Mouse (Mus musculus): ENCODE measurements around the gene Gmds. TPM values are rescaled to one million over a fixed set of nuclear protein-coding genes. Genes with fewer than 3 reads are reported as not detected.

Gene Gmds
- polyA plus RNA-seq, 2 experiments from 2014 or later: 12.9 to 21.0 TPM

DNA sequence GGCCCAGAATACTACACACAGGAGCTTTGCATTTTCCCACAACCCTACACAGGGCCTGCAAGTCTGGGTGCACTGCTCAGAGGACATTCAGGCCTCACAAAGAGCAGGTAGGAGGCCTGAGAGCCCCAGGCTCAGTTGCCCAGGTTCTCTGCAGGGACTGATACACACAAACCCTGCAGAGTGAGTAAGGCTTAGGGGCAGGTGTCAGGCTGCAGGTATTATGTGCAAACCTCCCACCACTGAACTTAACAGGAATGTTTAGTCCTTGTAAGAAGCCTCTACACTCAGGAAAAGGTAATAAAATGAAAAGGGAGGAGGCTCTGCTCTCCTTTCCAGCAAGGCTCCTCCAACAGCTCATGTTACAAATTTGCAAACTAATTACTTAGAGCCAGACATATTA, 313.7 kb downstream of the Gmds start:
- ATAC-seq: no peak

DNA sequence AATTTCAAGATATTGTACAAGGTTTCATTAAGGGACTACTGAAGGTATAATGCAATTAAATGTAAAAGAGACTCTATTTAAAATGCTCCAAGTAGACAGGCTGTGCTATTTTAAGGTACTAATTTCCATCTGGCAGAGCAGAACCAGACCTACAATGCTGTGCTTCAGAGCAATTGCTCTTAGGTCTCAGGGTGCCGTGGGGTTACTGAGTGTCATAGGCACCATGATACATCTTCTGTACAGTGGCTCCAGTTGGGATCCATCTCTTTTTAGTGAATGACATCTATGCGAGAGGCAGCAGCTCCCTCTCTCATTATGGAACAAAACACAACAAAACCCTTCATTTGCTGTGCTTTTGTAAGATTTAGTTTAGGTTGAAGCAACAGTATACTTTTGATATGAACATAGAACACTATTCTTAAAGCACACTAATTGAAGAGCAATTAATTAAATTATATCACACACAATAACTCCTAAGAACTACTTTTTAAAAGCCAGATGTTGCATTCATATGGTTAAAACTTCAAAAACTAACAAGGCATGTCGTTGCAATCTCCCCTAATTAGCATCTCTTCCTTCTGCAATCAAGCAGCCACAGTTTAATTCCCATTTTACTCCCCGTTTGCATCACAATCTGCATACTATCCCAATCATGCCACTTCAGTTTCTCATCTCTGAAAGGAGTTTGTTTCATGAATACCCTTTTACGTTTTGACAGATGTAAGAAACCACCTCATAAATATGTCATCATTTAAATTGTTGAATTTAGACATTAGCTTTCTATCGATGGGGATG, 317.9 kb downstream of the Gmds start:
- ATAC-seq: no peak

DNA sequence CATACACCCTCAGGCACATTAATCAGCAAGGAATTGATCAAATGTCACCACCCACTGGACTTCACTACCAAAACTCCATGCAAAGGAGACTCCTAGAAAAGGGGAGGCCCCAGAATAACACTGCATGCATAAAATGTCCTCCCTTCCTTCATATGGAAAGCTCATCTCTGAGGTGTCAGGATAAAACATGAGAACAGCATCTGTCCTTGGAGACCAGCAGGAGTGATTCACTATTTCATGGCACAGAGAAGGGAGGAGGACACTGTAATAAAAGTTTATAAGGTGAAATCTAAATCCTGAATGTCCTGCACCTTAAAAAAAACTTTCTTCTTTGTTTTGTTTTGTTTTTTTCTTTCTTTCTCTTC, 319.3 kb downstream of the Gmds start:
- no peak for ATAC-seq

DNA sequence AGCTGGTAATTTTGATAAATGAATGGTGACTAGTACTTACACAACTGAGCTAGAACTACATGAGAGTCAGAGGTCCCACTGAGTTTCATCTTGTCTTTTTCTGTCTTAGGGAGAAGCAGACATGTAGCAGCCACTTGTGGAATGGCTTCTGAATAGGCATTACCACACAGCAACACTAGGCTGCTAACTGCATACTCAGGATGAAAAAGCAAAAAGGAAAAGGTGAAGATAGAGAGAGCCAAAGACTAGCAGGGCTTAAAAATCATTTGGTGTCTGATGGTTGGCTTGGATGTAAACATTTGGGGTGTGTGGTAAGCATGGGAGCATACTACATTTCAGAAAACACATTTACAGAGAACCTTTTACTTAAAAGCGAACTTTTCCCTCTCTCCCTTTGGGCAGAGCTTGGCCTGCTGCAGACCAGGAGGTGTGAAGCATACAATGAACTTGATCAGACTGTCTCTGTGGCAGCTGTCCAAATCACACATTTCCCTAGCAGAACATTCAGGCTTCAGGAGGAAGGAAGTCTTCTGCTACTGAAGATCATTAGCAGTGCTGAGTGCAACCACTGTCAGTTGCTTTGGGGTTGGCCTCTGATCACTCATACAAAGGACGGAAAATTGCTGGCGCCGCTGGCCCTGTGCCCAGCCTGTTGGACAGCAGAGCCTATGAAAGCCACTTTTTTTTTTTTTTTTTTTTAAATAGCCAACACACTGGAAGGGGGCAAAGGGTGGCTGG, 319.9 kb downstream of the Gmds start:
- no peak for ATAC-seq

DNA sequence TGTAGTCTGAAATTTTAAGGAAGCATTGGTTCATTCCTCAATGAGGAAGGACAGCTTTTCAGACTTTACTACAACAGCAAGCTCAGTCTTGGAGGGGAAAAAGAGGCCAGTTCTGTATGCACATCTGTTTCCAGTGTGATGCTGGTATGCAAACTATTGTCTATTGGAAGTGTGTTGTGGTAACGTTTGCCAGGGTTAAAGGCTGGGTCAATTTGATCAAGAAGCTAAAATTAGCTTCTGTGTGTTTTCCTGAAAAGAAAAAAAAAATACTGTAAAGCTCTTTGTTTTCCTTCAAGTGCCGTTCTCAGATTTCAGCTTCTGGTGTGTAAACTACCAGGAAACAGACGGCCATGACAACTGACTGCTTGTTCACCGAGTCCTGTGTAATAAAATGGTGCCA, 329.7 kb downstream of the Gmds start:
- ATAC-seq: no peak

DNA sequence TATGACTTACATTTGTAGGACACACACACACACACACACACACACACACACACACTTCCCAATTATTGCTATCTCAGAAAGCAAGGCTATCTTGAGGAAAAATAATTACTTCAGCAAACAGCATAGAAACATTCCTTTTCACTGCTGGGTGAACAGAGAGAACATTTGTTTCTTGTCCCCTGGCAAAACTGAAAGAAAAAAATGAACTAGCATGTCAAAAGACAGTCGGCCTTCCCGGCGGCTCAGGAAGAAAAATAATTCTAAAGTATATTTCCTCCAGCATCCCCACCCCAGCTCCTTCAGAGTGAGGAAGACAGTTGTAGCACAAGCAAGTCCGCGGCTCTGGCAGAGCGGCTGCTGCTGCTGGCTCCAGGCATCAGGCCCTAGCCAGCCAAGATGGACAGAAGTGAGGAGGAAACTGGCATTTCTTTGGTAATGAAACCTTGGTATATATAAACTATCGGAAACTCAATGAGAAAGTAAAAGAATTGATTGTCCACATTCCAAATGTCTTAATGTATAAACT, 330.4 kb downstream of the Gmds start:
- no peak for ATAC-seq

DNA sequence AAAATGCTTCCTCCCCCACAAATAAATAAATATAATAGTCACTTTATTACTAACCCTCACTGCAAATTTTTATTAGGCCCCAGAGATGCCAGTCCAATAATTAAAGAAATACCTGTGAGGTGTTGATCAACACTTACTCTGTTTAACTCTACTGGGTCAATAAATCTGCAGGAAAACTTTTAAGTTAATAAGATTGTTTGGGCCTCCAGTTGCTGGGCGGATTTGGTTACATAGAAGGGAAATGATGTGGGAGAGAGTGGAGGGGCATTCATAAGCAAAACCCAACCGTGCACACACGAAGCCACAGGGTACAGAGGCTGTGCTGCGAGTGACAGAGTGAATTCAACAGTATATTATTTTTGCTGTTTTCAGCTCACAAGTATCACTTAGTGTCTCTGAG, 345.1 kb downstream of the Gmds start:
- ATAC-seq: no peak

DNA sequence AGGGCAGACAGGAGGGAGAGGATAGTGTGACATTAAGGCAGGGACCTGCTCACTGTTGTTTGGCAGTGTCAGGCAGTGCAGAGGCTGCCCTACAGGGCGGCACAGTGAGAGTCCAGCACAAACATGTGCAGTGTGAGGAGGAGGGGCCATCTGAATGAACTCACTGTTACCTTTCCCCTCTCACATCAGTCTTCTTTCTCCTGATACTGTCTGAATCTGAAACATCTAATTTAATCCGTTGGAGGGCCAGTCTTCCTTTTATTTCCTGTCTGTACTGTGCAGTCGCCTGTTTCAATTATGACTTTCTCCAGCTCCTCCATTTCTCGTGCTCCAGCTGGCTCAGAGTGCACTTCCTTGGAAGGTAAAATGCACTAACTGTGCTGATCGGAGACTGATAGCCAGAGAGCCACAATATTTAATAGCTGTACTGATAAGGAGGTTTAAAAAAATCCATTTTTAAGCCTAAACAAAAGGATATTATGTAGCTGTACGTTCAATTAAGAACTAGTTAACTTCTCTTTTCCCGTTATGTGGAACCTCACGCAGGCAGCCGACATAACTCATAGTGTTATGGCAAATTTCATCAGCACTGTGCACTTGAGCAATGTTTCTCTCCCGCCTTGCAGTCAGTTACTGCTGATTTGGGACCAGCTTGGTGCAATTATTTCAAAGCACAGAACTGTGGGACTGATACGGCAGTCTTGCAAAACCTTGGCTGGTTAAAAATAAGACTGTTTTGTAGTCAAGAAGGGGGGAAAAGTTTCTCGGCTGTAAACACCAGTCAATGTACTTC, 345.9 kb downstream of the Gmds start:
- no peak for ATAC-seq

DNA sequence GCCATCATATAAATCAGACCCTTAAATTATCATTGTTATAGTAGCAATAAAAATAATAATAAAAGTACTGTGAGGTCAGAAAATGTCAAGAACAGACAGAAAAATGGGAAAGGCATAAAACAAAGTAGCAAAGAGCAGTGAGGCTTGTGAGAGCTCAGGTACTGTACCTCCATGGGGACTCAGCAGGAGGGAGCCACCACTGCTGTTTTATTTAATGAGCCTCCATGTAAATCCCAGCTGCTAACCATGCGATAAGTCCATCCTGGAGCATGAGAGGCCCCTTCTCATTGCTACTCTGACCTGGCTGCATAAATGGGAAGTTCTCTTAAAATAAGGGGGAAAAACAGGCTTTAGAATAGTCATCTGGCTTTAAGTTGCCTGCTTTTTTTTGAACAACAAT, 357.3 kb downstream of the Gmds start:
- no peak for ATAC-seq

DNA sequence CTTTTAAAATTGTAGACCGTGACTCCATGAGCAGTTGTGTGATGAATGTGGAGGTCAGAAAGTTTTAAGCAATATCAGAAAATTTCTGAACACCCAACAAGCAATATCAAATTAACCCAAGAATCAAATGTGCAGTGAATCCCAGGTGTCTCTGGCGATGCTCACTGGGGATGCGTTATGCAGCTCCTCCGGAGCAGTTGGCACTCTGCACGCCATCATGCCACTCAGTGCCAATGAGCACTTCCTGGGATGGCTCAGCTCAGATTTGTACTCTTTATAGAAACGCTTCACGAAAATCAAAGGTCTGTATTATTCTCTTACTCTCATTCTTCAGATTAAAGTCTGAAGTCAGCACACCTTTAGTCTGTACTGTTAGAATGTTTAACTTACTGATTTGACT, 360.4 kb downstream of the Gmds start:
- ATAC-seq: no peak

DNA sequence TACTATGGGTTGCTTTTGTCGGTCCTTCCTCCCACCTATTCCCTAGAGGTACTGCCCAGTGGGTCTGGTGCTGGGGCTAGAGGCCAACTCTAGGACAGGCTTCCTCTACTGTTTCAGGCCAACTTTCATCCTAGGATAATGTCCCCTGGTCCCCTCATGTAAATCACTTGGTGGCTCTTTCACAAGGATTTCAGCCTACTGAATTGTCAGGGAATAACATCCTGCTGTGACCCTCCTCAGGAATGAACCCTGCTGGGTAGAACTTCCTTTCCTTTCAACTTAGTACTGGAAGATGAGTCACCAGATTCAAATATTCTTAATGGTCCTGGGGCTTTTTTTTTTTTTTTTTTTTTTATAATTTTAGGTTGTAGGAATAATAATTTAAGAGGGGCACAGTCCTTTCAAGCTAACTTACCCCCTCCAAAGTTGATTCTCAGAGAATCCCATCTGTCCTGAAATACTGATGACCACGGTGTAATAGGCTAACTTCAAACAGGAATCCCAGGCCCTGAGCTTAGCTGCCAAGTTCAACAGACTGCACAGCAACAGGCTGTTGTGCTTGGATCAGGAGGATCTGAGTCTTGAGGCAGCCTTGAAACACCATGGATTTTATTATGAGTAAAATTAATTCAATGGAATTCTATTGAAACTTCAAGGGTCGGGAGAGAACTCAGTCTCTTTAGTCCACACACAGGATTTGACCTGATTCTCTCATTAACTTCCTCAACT, 363.6 kb downstream of the Gmds start:
- ATAC-seq: no peak

DNA sequence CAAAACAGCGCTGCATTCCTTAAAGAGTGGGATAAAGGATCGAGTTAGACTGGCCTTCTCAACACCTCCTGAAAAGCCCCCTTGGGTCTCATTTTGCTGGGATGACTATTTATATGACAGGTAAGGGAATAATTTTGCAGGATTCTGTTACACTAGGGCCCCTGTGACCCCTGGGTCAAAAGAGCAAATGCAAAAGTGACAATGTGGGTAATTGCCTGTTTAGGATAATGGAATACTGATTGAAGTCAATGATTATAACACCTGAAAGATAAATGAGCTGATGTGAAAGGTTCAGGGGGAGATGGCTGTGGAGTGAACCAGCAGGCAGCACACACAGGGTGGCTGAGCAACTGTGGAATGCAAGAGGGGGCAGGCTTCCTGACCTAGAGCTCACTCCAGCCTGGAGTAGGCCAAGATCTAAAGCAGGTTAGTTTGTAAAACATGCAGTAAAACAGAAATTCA, 367.5 kb downstream of the Gmds start:
- no peak for ATAC-seq

DNA sequence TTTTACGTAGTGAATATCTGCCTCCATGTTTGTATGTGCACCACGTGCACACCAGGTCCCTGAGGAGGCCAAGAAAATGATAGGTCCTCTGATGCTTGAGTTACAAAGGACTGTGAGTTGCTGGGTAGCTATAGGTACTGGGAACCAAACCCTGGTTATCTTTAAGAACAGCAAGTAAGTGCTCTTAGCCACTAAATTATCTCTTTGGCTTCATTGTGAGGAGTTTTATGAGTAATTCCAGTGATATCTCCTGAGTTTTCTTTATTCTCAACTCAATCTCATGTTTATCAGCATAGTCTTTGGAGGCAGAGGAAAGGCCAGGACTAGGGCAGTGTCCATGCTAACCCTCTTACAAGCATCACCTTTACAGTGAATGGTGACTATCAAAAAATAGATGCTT, 370.3 kb downstream of the Gmds start:
- no peak for ATAC-seq

DNA sequence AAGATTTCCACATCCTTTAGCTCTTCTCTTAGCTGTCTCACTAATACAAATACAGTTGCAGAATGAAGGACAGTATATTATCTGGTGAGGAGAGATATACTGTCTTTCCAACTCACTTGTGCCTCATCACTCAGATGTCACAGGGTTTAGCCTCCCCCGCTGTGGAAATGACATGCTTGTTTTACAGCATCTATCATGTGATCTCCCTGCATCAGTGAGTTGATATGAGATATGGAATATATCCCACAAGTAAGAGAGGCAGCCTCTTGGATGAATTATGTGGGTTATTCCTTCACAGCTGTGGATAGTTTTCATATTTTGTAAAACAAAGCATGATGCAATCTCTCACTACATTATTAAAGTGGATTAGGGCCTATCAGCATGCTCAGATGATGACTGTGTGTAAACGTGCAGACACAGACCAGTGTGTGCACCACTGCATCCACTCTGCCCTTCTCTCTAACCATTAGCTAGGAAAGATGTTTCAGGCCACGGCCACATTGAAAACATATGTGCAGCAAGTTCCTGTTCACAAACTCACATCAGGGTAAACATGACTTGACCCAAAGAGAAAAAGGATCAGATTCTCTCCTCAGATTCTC, 371.5 kb downstream of the Gmds start:
- no peak for ATAC-seq

DNA sequence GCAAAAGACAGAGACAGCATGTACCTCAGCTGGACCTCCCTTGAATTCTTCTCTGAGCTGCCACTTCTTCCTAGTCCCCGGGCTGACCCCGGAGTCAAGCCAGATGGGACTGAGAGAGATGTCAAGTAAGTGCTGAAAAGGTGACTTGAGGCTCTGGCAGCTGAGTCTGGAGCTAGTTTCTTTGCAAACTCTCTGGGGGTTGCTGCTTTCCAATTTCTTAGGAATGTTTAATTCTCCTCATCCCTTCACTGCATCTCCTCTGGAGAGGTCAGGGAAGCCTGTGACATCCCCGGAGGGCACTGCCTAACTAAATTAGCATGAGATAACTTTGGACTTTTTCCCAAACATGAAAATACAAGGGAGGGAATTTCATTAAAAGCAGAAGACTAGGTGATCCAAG, 378.0 kb downstream of the Gmds start:
- no peak for ATAC-seq

DNA sequence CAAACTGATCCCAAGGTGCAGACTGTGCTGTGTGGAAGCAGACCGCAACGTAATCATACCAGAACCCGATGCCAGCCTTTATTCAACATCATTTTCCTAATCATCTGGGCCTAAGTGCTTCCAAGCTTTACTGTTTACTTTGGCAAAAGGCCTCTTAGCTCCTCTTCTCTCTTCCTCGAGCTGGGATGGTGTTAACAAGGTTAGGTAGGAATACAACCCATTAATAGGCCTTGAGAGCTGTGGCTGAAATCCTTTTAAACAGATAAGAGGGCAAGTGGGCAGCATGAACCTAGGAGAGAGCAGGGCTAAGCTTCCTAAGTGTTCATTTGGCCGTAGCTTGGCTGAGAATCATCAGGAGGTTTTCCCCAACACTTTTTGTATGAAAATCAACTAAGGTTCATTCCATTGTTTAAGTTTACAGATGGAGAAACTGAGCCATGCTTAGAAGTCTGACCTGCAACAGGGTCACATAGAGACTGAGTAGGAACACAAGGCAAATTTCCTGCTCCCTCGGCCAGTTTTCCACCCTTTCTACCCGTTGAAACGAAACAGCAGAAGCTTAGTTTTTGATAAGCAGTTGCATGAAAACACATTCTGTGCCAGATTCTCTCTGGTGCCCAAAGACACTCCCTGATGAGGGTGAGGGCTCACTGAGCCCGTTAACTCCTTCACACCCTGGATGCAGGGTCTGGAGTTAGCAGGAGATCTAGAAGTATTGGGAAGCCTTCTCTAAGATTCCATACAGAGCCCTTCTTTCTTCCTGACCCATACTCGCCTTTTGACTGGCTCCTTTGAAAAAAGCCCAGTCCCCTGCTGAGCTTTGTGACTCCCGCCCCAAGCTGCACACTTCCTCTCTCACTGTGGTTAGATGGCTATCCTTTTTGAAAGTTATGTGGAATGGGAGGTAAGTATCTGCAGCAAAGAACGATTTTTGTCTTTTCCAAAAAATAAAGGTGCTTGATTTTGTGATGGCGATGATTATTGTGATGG, 379.9 kb downstream of the Gmds start:
- no peak for ATAC-seq

DNA sequence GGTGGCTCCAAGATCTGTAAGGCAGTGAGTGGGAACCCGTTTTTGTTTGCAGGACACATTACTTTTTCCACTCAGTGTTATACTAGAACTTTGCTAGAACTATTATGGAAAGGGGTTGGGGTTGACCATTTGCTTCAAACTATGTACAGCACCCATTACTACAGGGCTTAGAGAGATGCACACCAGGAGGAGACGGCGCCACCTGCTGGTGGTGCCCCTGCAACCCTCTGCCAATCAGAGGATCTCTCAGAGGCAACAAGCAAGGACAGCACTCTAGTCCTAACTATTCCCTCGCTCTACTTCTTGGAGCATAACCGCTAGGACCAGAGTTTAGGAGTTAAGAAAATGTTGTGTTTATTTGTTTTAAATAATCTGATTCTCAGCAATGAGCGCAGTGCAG, 382.0 kb downstream of the Gmds start:
- peak; percentile 41 for ATAC-seq

DNA sequence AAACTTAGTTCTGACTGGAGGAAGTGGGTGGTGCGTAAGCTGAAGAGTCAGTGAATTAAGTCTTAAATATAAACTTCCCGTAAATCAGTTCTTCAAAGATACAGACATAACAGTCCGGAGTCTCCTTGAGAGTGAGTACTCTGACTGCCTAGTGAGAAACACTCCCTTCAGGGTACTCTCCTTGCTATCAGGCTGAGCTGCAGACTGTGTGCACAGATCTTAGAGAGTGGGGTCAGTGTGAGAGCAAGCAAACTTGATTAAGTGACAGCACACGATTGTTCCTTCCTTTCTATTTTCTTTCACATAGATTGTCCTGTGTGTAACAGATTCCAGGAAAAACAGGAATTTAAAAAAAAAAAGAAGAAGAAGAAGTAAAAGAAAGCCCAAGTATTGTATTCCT, 382.4 kb downstream of the Gmds start:
- ATAC-seq: no peak

DNA sequence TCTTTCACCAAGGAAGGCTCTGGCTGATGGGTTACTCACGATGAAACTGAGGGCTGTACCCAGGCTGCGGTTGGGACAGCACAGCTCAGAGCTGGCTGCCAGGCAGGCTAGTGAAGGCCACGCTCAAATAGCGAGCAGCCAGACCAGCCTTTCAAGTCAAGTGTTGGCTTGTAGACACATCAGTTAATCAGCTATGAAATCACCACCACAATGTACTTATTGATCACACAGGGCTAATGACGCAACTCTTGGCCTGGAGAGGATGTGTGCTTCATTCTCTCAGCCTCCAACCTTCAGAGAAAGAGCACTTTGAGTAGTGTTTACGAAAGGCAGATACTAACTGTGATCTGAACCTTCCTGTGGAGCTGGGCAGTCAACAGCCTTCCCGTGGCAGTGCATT, 383.4 kb downstream of the Gmds start:
- no peak for ATAC-seq

DNA sequence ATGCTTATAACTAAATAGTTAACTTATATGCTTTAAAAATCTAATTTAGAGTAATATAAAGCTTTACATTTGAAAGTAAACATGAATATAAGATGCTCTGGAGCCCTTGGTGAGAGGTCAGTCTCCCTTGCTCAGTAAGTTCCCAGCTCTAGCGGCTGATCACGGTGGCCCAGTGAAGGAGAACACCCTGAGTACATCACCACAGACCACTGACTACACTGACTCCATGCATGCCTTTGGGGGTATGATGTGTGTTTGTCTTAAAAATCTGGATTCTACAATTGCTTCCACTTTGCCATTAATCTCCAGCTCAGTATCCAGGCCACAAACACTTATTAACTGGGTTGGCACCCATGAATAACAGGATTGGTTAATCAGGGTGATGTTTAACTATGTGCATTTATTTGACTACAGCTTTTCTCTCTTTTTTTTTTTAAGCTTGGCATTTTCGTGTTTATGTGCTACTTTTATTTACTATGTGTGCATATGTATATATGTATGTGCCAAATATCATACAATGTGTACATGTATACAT, 393.8 kb downstream of the Gmds start:
- no peak for ATAC-seq

Data from CD4-positive, CD25-positive, alpha-beta regulatory T cell, adult 4 months (primary cell).